Mouse (Mus musculus) limb, embryonic 10.5 days (tissue): Measurements from ENCODE around the gene Cd5. TPM values are rescaled to one million over a fixed set of nuclear protein-coding genes. Genes with fewer than 3 reads are reported as not detected.

Experiments
- polyA plus RNA-seq: library from polyadenylated mRNA; unstranded; fragments of >200 nt; fragmentation: Nextera tagmentation; extraction: Ambion mirVana; gene quantifications from 2 replicates; pipeline ENCODE4 v1.2.1, GENCODE M21; 2016

The Cd5 gene
- polyA plus RNA-seq, 1 experiment from 2014 or later, result 0.26 TPM

Other genes with a start within 250 kb of the Cd5 start
- gene Cpsf7, start 213.7 kb downstream of the Cd5 start, polyA plus RNA-seq, result 53.7 and 58.2 TPM in 2 replicates
- gene Sdhaf2, start 212.9 kb downstream of the Cd5 start, polyA plus RNA-seq, result 64.7 and 70.2 TPM in 2 replicates
- gene Tmem216, start 182.8 kb downstream of the Cd5 start, polyA plus RNA-seq, result 60.0 and 62.2 TPM in 2 replicates
- gene Cyb561a3, start 161.8 kb downstream of the Cd5 start, polyA plus RNA-seq, result 14.0 and 16.3 TPM in 2 replicates
- gene Tmem138, start 161.6 kb downstream of the Cd5 start, polyA plus RNA-seq, result 52.2 and 55.5 TPM in 2 replicates
- gene Ddb1, start 133.7 kb downstream of the Cd5 start, polyA plus RNA-seq, result 443 and 508 TPM in 2 replicates
- 19.7 and 22.8 TPM in 2 replicates for gene Tkfc, start 133.3 kb downstream of the Cd5 start, polyA plus RNA-seq
- 1.8 and 2.8 TPM in 2 replicates for gene Vwce, start 104.8 kb downstream of the Cd5 start, polyA plus RNA-seq
- not detected in 2 replicates for gene Pga5, start 60.9 kb downstream of the Cd5 start, polyA plus RNA-seq
- 34.3 and 37.7 TPM in 2 replicates for gene Vps37c, start 50.3 kb downstream of the Cd5 start, polyA plus RNA-seq
- 0.05 TPM in 1 of 2 replicates, not detected in the other for gene Cd6, start 91.1 kb upstream of the Cd5 start, polyA plus RNA-seq
- 0.20 and 0.28 TPM in 2 replicates for gene Slc15a3, start 100.7 kb upstream of the Cd5 start, polyA plus RNA-seq
- 151 and 160 TPM in 2 replicates for gene Tmem132a, start 130.9 kb upstream of the Cd5 start, polyA plus RNA-seq
- gene Tmem109, start 143.0 kb upstream of the Cd5 start, polyA plus RNA-seq, result 71.7 and 72.3 TPM in 2 replicates
- 47.2 and 51.5 TPM in 2 replicates for gene Prpf19, start 156.2 kb upstream of the Cd5 start, polyA plus RNA-seq
- gene Zp1, start 181.6 kb upstream of the Cd5 start, polyA plus RNA-seq, result not detected in 2 replicates
- gene Ptgdr2, start 198.2 kb upstream of the Cd5 start, polyA plus RNA-seq, result 0.08 TPM in 2 replicates
- 46.8 and 62.9 TPM in 2 replicates for gene Ccdc86, start 210.3 kb upstream of the Cd5 start, polyA plus RNA-seq
- gene Ms4a10, start 235.7 kb upstream of the Cd5 start, polyA plus RNA-seq, result not detected in 2 replicates